Mouse (Mus musculus) liver, embryonic 14.5 days (tissue): Measurements from ENCODE around the gene Mon2. TPM values are rescaled to one million over a fixed set of nuclear protein-coding genes. Genes with fewer than 3 reads are reported as not detected.

Source experiments
- ATAC-seq: fragments of 200-750 bp; cut with Nextera tagmentation; 2 replicates; pipeline ENCODE4 v1.8.0; 2017; ENCODE audit warnings: moderate number of reproducible peaks, mild to moderate bottlenecking, moderate library complexity; ENCODE audit not compliant: insufficient read depth
- DNase-seq, 3 experiments: peaks; one replicate each; pipeline ENCODE4 v3.0.0-alpha.2; 2012 to 2013; ENCODE audit warnings: low read depth in 3 of 3, low spot score in 3 of 3
- H3K27ac ChIP-seq: fragments of 300-500 bp; sonication (generic); 2 replicates; pipeline ENCODE4 v1.5.1; 2014; ENCODE audit warnings: moderate library complexity, mild to moderate bottlenecking, control low read depth, inconsistent platforms
- H3K27me3 ChIP-seq: fragments of 300-500 bp; sonication (generic); 2 replicates; pipeline ENCODE4 v1.6.1; 2014; ENCODE audit warnings: mild to moderate bottlenecking, low read length, moderate library complexity; ENCODE audit not compliant: control insufficient read depth, insufficient read depth
- H3K36me3 ChIP-seq: fragments of 300-500 bp; sonication (generic); replicated peaks from 2 replicates; pipeline ENCODE4 v1.6.1; 2014; ENCODE audit warnings: low read depth; ENCODE audit not compliant: control insufficient read depth, insufficient read depth
- H3K4me1 ChIP-seq, 2 experiments: fragments of 200-500 bp in 1 of 2; fragments of 300-500 bp in 1 of 2; sonication (generic) in 1 of 2; replicated peaks; 2 replicates each; pipeline ENCODE4 v1.6.1; 2012 to 2014; ENCODE audit warnings: antibody characterized with exemption in 1 of 2, inconsistent platforms in 1 of 2, low read length in 1 of 2; ENCODE audit not compliant: control insufficient read depth in 2 of 2, insufficient read depth in 2 of 2
- H3K4me2 ChIP-seq: fragments of 300-500 bp; sonication (generic); 2 replicates; pipeline ENCODE4 v1.6.1; 2014; ENCODE audit warnings: low read depth, mild to moderate bottlenecking, control low read depth, moderate library complexity
- H3K4me3 ChIP-seq, 2 experiments: fragments of 200-500 bp in 1 of 2; fragments of 300-500 bp in 1 of 2; sonication (generic) in 1 of 2; 2 replicates each; pipeline ENCODE4 v1.5.1; 2012 to 2014; ENCODE audit warnings: low read depth in 2 of 2, low read length in 2 of 2, mild to moderate bottlenecking in 2 of 2, control low read depth in 1 of 2, inconsistent platforms in 1 of 2, moderate library complexity in 1 of 2; ENCODE audit not compliant: insufficient read depth in 1 of 2
- H3K9ac ChIP-seq: fragments of 300-500 bp; sonication (generic); replicated peaks from 2 replicates; pipeline ENCODE4 v1.6.1; 2014; ENCODE audit warnings: mild to moderate bottlenecking, control low read depth, moderate library complexity
- H3K9me3 ChIP-seq: fragments of 300-500 bp; sonication (generic); 2 replicates; pipeline ENCODE4 v1.6.1; 2016; ENCODE audit warnings: low read length, mixed read lengths; ENCODE audit not compliant: control insufficient read depth
- CTCF ChIP-seq: IDR thresholded peaks from 2 replicates; pipeline ENCODE4 v1.5.1; 2016; ENCODE audit warnings: antibody characterized with exemption, low read depth, control low read depth
- EP300 ChIP-seq: IDR thresholded peaks from 2 replicates; pipeline ENCODE4 v1.6.1; 2016; ENCODE audit warnings: antibody characterized with exemption, low read depth
- WGBS: fragments of 180-500 bp; shearing (Covaris S2); extraction: QIAGEN DNeasy Blood & Tissue Kit; methylation state at CpG from one replicate; pipeline ENCODE4 v1.1.7; 2014; ENCODE audit not compliant: insufficient replicate concordance; 5-methylcytosine and 5-hydroxymethylcytosine counted together
- polyA plus RNA-seq, 2 experiments: library from polyadenylated mRNA; depleted of rRNA in 1 of 2; stranded (reverse) in 1 of 2; unstranded in 1 of 2; fragments of >200 nt; fragmentation: Nextera tagmentation in 1 of 2; extraction: Ambion mirVana in 1 of 2; gene quantifications; 2 replicates each; pipeline versions ENCODE4 v1.2.1 to v1.2.3; 2012 to 2014

Gene Mon2
- polyA plus RNA-seq, 2 experiments: 9.8 to 12.6 TPM

GRCm38 (mm10) chr10:123060831-123061230, 15.5 kb downstream of the Mon2 start:
- no peaks in the 10 kb centered on the region for H3K27me3 ChIP-seq
- no peak overlapping the region for H3K9ac ChIP-seq
- TF ChIP-seq EP300 (no peak), CTCF (no peak)
- no peak overlapping the region for H3K4me3 ChIP-seq
- WGBS: 63% methylated on average over 6 of the region's 6 CpGs
- H3K4me2 ChIP-seq: no peak overlapping the region
- no peaks in the 10 kb centered on the region for H3K36me3 ChIP-seq
- no peaks in the 10 kb centered on the region for H3K4me1 ChIP-seq
- no peak overlapping the region for H3K27ac ChIP-seq
- DNase-seq: no peak
- ATAC-seq: no peak
- no peaks in the 10 kb centered on the region for H3K9me3 ChIP-seq

GRCm38 (mm10) chr10:123057082-123057481, 19.2 kb downstream of the Mon2 start:
- Histone ChIP-seq H3K36me3 (no peaks in the 10 kb centered on the region), H3K4me1 (no peaks in the 10 kb centered on the region), H3K27me3 (no peaks in the 10 kb centered on the region), H3K27ac (no peak overlapping the region), H3K4me3 (no peak overlapping the region), H3K9me3 (no peaks in the 10 kb centered on the region), H3K9ac (no peak overlapping the region), H3K4me2 (no peak overlapping the region)
- TF ChIP-seq CTCF: peak; percentile 49; the same call in 1 of the 2 replicates
- no peak for TF ChIP-seq EP300
- 71% methylated on average over 1 of the region's 1 CpGs for WGBS
- DNase-seq: no peak
- no peak for ATAC-seq

GRCm38 (mm10) chr10:123056463-123056862, 19.8 kb downstream of the Mon2 start:
- ATAC-seq (no peak), DNase-seq (no peak)
- H3K9ac ChIP-seq: no peak overlapping the region
- no peaks in the 10 kb centered on the region for H3K9me3 ChIP-seq
- TF ChIP-seq EP300 (no peak), CTCF (no peak)
- H3K27me3 ChIP-seq: no peaks in the 10 kb centered on the region
- no peak overlapping the region for H3K27ac ChIP-seq
- WGBS: 81% methylated on average over 10 of the region's 10 CpGs
- no peak overlapping the region for H3K4me2 ChIP-seq
- no peak overlapping the region for H3K4me3 ChIP-seq
- H3K36me3 ChIP-seq: no peaks in the 10 kb centered on the region
- no peaks in the 10 kb centered on the region for H3K4me1 ChIP-seq

GRCm38 (mm10) chr10:123055205-123056000, 20.9 kb downstream of the Mon2 start:
- Histone ChIP-seq H3K4me3 (no peak overlapping the region), H3K27me3 (no peaks in the 10 kb centered on the region), H3K9ac (no peak overlapping the region), H3K4me2 (no peak overlapping the region), H3K9me3 (no peaks in the 10 kb centered on the region), H3K4me1 (no peaks in the 10 kb centered on the region), H3K27ac (no peak overlapping the region), H3K36me3 (no peaks in the 10 kb centered on the region)
- ATAC-seq (no peak), DNase-seq (no peak)
- TF ChIP-seq CTCF (no peak), EP300 (no peak)
- 76% methylated on average over 9 of the region's 9 CpGs for WGBS

GRCm38 (mm10) chr10:123053557-123053956, 22.7 kb downstream of the Mon2 start:
- ATAC-seq (no peak), DNase-seq (no peak)
- no peaks in the 10 kb centered on the region for H3K36me3 ChIP-seq
- 65% methylated on average over 4 of the region's 4 CpGs for WGBS
- no peaks in the 10 kb centered on the region for H3K9me3 ChIP-seq
- no peak overlapping the region for H3K4me2 ChIP-seq
- H3K27me3 ChIP-seq: no peaks in the 10 kb centered on the region
- TF ChIP-seq CTCF (no peak), EP300 (no peak)
- no peak overlapping the region for H3K9ac ChIP-seq
- no peak overlapping the region for H3K4me3 ChIP-seq
- no peak overlapping the region for H3K27ac ChIP-seq
- H3K4me1 ChIP-seq: no peaks in the 10 kb centered on the region
